Mouse (Mus musculus) bone marrow, adult 2 months (tissue): Measurements from ENCODE around the gene Tbc1d30. TPM values are rescaled to one million over a fixed set of nuclear protein-coding genes. Genes with fewer than 3 reads are reported as not detected.

Source experiments
- H3K27ac ChIP-seq: fragments of 200-500 bp; 2 replicates; pipeline ENCODE4 v1.5.1; 2012; ENCODE audit warnings: low read depth, mild to moderate bottlenecking, control low read depth, inconsistent platforms, low read length; ENCODE audit not compliant: control insufficient read depth, poor library complexity, insufficient read depth
- H3K4me1 ChIP-seq: fragments of 200-500 bp; 2 replicates; pipeline ENCODE4 v1.6.1; 2011; ENCODE audit warnings: low read length; ENCODE audit not compliant: control insufficient read depth, insufficient read depth
- H3K4me3 ChIP-seq: fragments of 200-500 bp; replicated peaks from 2 replicates; pipeline ENCODE3; 2011; ENCODE audit warnings: mild to moderate bottlenecking, low read depth, low read length, control low read depth; ENCODE audit not compliant: control insufficient read depth
- CTCF ChIP-seq: fragments of 200-500 bp; IDR thresholded peaks from 2 replicates; pipeline ENCODE4 v1.5.1; 2011; ENCODE audit warnings: low read length, control low read depth; ENCODE audit not compliant: control insufficient read depth, insufficient read depth
- POLR2A ChIP-seq: fragments of 200-500 bp; IDR thresholded peaks from 2 replicates; pipeline ENCODE4 v1.6.1; 2011; ENCODE audit warnings: low read depth, mild to moderate bottlenecking, control low read depth, low read length, borderline replicate concordance; ENCODE audit not compliant: control insufficient read depth
- WGBS: fragments of 180-500 bp; shearing (Covaris S2); methylation state at CpG from one replicate; pipeline ENCODE4 v1.1.7; 2018; 5-methylcytosine and 5-hydroxymethylcytosine counted together
- polyA plus RNA-seq: library from polyadenylated mRNA; stranded (reverse); fragments of >200 nt; gene quantifications from 2 replicates; pipeline ENCODE4 v1.2.4, GENCODE M21; 2011; ENCODE audit warnings: low replicate concordance; ENCODE audit not compliant: missing spikeins, insufficient read depth, insufficient read length

The Tbc1d30 gene
- polyA plus RNA-seq, 1 experiment = 0.52 TPM

- no peak overlapping the region for H3K27ac ChIP-seq
- H3K4me1 ChIP-seq = peaks cover 1% of the 10 kb centered on the region; the same call in 1 of the 2 replicates
- no peak overlapping the region for H3K4me3 ChIP-seq
- WGBS = 24% methylated on average over 17 of the region's 17 CpGs
- TF ChIP-seq CTCF (peak; percentile 93), POLR2A (no peak)
Measured at GRCm38 (mm10) chr10:121256115-121256825, 94.8 kb downstream of the Tbc1d30 start.

DNA sequence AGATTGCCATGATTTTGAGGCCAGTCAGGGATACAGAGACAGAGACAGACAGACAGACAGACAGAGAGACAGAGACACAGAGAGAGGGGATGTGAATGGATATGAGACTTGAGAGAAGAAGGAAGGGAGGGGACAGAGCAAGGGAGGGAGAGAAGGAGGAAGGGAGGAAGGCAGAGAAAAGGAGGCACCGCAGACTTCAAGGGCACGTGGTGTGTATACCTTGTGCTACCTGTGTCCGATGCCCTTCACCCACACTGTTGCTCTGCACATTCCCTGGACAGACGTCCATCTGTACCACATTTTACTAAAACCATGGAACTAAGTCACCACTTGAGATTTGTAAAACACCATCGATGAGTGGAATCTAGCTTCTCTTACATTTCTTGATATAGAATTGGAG is 95.6 kb downstream of the Tbc1d30 start:
- WGBS = 84% methylated on average over 5 of the region's 5 CpGs
- Histone ChIP-seq H3K4me3 (no peak overlapping the region), H3K4me1 (peaks cover 1% of the 10 kb centered on the region; the same call in 1 of the 2 replicates), H3K27ac (no peak overlapping the region)
- no peak for TF ChIP-seq POLR2A
- TF ChIP-seq CTCF = no peak

DNA sequence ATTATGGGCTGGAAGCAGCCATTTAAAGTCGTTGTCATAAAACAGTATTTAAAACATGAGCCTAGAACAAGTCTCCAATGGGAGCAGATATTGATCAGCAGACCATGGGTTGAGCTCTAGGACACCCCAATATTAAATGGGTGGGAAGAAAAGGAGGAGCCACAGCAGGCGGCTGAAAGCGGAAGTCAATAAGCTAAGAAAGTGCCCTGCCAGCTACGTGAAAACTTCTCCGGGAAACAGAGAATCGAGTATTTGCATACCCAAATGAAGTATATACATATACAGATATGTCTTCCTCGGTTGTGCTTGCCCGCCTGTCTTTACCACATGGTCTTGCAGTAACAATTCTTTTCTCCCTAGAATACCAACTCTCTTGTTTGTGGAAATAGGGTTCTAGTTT is 96.7 kb downstream of the Tbc1d30 start:
- WGBS = 68% methylated on average over 8 of the region's 8 CpGs
- Histone ChIP-seq H3K4me1 (peaks cover 1% of the 10 kb centered on the region; the same call in 1 of the 2 replicates), H3K4me3 (no peak overlapping the region), H3K27ac (no peak overlapping the region)
- no peak for TF ChIP-seq CTCF
- TF ChIP-seq POLR2A = no peak

DNA sequence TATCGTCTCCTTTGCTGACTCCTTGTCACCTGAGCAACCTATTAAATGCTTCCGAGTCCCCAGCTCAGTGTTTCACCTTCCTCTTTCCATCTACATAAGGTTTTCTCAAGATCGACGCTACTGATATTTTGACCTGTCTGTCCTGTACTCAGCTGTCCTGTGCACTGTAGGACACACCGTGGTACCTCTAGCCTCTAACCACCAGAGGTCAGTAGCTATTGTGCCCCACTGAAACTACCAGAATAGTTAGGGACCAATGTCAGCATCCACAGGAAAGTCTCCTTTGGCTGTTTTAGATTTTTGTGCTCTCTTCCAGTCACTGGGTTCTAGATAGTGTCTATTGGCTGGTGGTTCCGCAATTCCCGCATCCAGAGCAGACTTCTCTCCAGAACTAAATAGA is 98.3 kb downstream of the Tbc1d30 start:
- peaks cover 1% of the 10 kb centered on the region; the same call in 1 of the 2 replicates for H3K4me1 ChIP-seq
- no peak overlapping the region for H3K27ac ChIP-seq
- WGBS = 46% methylated on average over 7 of the region's 7 CpGs
- H3K4me3 ChIP-seq = no peak overlapping the region
- TF ChIP-seq POLR2A (no peak), CTCF (peak; percentile 36)

GRCm38 (mm10) chr10:121251191-121251590 is 99.9 kb downstream of the Tbc1d30 start:
- peak overlapping the region; percentile 19 for H3K4me3 ChIP-seq
- peaks cover 1% of the 10 kb centered on the region; the same call in 1 of the 2 replicates for H3K4me1 ChIP-seq
- 4% methylated on average over 8 of the region's 8 CpGs for WGBS
- H3K27ac ChIP-seq = no peak overlapping the region
- no peak for TF ChIP-seq CTCF
- TF ChIP-seq POLR2A = no peak

DNA sequence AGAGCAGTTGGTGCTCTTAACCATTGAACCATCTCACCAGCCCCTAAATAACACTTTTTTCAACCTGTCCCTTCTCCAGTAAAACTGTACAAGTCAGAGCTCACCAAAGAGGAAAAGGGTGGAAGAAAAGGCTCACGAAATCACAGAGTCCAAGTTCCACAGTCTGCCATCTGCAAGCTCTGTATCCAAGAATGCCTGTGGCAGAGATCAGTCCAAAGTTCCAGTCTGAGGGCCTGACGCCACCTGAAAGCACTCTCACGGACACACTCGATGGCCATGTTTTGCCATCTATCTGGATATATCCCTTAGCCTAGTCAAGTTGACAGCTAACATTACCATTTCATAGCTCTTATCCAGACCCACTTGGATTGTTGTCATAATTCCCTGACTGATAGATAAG is 101.3 kb downstream of the Tbc1d30 start:
- no peak overlapping the region for H3K27ac ChIP-seq
- WGBS = 83% methylated on average over 4 of the region's 4 CpGs
- no peak overlapping the region for H3K4me3 ChIP-seq
- TF ChIP-seq CTCF = no peak
- TF ChIP-seq POLR2A = no peak
- H3K4me1 ChIP-seq = peaks cover 1% of the 10 kb centered on the region; the same call in 1 of the 2 replicates

GRCm38 (mm10) chr10:121247545-121247944 is 103.5 kb downstream of the Tbc1d30 start:
- Histone ChIP-seq H3K4me1 (peaks cover 1% of the 10 kb centered on the region; the same call in 1 of the 2 replicates), H3K27ac (no peak overlapping the region), H3K4me3 (no peak overlapping the region)
- TF ChIP-seq POLR2A (no peak), CTCF (no peak)
- WGBS = 87% methylated on average over 11 of the region's 11 CpGs

DNA sequence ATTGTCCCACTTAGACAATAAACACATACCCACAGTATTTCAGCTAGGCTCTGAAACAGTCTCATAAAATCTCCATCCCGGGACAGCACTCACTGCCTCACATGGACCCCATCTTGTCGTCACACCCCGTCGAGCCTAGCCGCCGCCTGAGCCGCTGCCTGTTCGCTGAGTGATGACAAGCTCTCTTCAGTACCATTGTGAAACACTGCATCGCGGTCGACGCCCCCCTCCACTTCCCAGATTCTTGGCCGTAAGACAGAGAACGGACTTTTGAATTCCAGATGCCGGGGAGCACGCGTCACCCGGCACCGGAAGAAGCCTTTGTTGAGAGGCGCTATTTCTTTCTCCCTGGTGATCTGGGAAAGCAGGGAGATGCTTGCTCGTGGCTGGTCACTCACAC is 104.1 kb downstream of the Tbc1d30 start:
- H3K4me3 ChIP-seq = no peak overlapping the region
- peaks cover 1% of the 10 kb centered on the region; the same call in 1 of the 2 replicates for H3K4me1 ChIP-seq
- WGBS = 87% methylated on average over 21 of the region's 21 CpGs
- H3K27ac ChIP-seq = no peak overlapping the region
- TF ChIP-seq POLR2A = no peak
- no peak for TF ChIP-seq CTCF
